Mouse (Mus musculus) heart, postnatal 0 days (tissue): ENCODE measurements at regions not wholly inside any gene's neighbourhood (a gene's known extent, or its start where the extent isn't known, plus 50 kb on each side); places are given as distances from the start of the nearest gene placed in this dataset.

Source experiments
- CTCF ChIP-seq: IDR thresholded peaks from 2 replicates; pipeline ENCODE4 v1.5.1; 2016; ENCODE audit warnings: antibody characterized with exemption, control low read depth, low read depth
- EP300 ChIP-seq: IDR thresholded peaks from 2 replicates; pipeline ENCODE4 v1.6.1; 2016; ENCODE audit warnings: antibody characterized with exemption, low read depth

- TF ChIP-seq CTCF (no peak), EP300 (no peak)
Measured at GRCm38 (mm10) chr5:18457771-18458170, 97.6 kb upstream of the Gnai1 start.
